Mouse (Mus musculus) lung, postnatal 4 days (tissue): ENCODE data around the gene Slc44a3.

Source experiments
- DNase-seq, 2 experiments: peaks; one replicate each; pipeline ENCODE4 v3.0.0; 2021

Gene Slc44a3

GRCm38 (mm10) chr3:121458545-121459492, 73.4 kb downstream of the Slc44a3 start:
- DNase-seq: peak in 1 of 2 experiments; percentile 35

- no peak for DNase-seq
Observed at GRCm38 (mm10) chr3:121451404-121451803, 80.8 kb downstream of the Slc44a3 start.

- DNase-seq: peak; percentile 31 to 80
Observed at GRCm38 (mm10) chr3:121449527-121449926, 82.7 kb downstream of the Slc44a3 start.

- no peak for DNase-seq
Observed at GRCm38 (mm10) chr3:121448606-121449005, 83.6 kb downstream of the Slc44a3 start.

GRCm38 (mm10) chr3:121448029-121448468, 84.2 kb downstream of the Slc44a3 start:
- no peak for DNase-seq

GRCm38 (mm10) chr3:121446454-121446853, 85.8 kb downstream of the Slc44a3 start:
- DNase-seq: no peak

- no peak for DNase-seq
Observed at GRCm38 (mm10) chr3:121444414-121444813, 87.8 kb downstream of the Slc44a3 start.

- DNase-seq: no peak
Observed at GRCm38 (mm10) chr3:121443861-121444271, 88.3 kb downstream of the Slc44a3 start.

GRCm38 (mm10) chr3:121442288-121442687, 89.9 kb downstream of the Slc44a3 start:
- no peak for DNase-seq

GRCm38 (mm10) chr3:121441504-121441903, 90.7 kb downstream of the Slc44a3 start:
- no peak for DNase-seq

- DNase-seq: no peak
Observed at GRCm38 (mm10) chr3:121439623-121440161, 92.5 kb downstream of the Slc44a3 start.

GRCm38 (mm10) chr3:121437996-121438395, 94.2 kb downstream of the Slc44a3 start:
- DNase-seq: no peak

GRCm38 (mm10) chr3:121437070-121437469, 95.1 kb downstream of the Slc44a3 start:
- no peak for DNase-seq

- DNase-seq: no peak
Observed at GRCm38 (mm10) chr3:121435296-121435695, 96.9 kb downstream of the Slc44a3 start.

GRCm38 (mm10) chr3:121433968-121434533, 98.2 kb downstream of the Slc44a3 start:
- DNase-seq: no peak

GRCm38 (mm10) chr3:121433359-121433758, 98.8 kb downstream of the Slc44a3 start:
- DNase-seq: no peak

- DNase-seq: peak in 1 of 2 experiments; percentile 42
Observed at GRCm38 (mm10) chr3:121430289-121430936, 101.8 kb downstream of the Slc44a3 start.

GRCm38 (mm10) chr3:121429469-121429868, 102.7 kb downstream of the Slc44a3 start:
- DNase-seq: no peak

- no peak for DNase-seq
Observed at GRCm38 (mm10) chr3:121428696-121429259, 103.4 kb downstream of the Slc44a3 start.

- DNase-seq: peak in 1 of 2 experiments; percentile 27
Observed at GRCm38 (mm10) chr3:121428230-121428629, 104.0 kb downstream of the Slc44a3 start.

GRCm38 (mm10) chr3:121427520-121427908, 104.7 kb downstream of the Slc44a3 start:
- DNase-seq: peak; percentile 82 to 88

- peak; percentile 87 to 93 for DNase-seq
Observed at GRCm38 (mm10) chr3:121426621-121427519, 105.3 kb downstream of the Slc44a3 start.
